Mouse (Mus musculus): ENCODE results near the gene Zfp583.
"Not testable (repeated sequence)": the region's sequence is repeated elsewhere in the genome, so short reads cannot be mapped to it uniquely, and the experiment has no call there.

Gene Zfp583

DNA sequence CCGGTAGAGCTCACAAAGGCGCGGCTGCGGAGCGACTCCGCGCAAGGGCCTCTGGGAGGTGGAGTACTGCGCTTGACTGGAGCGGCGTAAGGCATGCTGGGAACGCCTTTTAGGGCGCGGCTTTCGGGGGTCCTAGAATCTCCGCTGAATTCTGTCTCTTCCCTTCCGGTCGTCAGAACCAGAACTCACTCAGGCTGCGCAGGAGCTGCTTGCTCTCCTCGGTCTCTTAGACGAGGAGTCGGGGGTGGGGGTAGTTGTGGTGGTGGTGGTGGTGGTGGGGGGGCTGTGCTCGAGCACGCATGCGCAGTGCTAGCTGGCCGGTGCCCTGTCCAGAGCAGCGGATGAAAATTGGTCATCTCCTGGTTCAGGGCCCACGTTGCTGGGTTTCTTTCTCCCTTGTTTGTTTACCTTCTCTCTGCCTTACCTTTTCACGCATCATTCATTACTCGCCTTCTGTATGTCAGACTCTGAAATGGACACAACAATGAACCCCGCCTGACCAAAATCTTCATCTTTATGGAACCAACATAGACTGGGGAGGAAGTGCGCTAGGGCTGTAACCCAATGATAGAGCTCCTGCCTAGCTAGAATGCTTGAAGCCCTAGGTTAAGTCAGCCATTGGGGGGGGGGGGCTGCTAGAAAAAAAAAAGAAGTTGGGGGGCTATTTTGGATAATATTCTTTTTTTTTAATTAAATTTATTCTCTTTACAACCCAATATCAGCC, at the start of gene Zfp583:
Gene Zfp583 (minus strand): TSS at position 53 of the 724 bp plus-strand sequence.
- DNase-seq = peak; percentile 76 to 86

DNA sequence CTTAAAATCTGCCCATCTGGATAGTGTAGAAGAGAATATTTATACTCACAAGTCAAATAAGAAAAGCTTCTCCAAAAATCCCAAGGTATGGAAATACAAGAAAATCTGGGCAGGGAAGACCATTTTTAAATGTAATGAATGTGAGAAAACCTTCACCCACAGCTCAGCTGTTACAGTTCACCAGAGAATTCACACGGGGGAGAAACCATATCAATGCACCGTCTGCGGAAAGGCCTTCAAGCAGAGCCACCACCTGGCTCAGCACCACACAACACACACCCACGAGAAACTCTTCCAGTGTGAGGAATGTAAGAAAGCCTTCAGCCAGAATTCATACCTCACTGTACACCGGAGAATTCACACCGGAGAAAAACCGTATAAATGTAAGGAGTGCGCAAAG, 47.4 kb upstream of the Zfp583 start:
- DNase-seq = no peak

DNA sequence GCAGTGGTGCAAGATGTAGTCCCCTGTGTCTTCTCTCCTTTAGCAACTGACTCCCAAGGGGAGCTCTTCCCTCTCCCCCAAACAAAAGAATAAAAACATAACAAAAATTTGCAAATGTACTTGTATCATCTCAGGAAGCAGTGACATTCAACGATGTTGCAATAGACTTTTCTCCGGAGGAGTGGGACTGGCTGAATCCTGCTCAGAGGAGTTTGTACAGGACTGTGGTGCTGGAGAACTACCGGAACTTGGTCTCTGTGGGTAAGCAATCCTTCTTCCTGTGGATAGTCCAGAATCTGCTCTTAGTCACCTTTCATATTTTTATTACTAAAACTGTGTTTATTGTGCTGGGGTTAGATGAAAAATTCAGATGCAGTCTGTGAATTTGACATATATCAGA, 41.9 kb upstream of the Zfp583 start:
- DNase-seq = no peak

DNA sequence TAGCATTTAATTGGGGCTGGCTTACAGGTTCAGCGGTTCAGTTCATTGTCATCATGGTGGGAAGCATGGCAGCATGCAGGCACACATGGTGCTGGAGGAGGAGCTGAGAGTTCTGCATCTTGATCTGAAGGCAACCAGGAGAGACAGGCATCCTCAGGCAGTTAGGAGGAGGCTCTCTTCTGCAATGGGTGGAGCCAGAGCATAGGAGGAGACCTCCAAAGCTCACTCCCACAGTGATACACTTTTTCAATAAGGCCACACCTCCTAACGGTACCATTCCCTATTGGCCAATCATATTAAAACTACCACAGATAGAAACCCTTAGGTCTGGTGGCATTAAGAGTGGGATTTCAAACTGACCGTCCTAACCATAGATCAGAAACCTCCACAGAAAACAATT, 38.4 kb upstream of the Zfp583 start:
- DNase-seq = no peak

DNA sequence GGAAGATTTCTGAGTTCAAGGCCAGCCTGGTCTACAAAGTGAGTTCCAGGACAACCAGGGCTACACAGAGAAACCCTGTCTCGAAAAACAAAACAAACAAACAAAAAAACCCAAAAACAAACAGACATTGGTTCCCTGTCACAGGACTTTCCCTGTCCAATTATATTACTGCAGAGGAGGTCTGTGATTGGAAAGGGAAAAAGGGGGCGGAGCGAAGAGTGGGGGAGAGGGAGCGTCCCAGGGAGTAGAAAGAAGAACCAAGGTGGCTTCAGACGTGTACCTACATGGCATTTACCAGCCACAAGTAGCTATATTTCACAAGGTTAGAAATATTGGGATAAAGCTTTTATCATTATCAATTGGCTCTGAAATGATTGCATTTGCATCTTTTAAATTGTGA, 37.1 kb upstream of the Zfp583 start:
- DNase-seq = not testable (repeated sequence)

DNA sequence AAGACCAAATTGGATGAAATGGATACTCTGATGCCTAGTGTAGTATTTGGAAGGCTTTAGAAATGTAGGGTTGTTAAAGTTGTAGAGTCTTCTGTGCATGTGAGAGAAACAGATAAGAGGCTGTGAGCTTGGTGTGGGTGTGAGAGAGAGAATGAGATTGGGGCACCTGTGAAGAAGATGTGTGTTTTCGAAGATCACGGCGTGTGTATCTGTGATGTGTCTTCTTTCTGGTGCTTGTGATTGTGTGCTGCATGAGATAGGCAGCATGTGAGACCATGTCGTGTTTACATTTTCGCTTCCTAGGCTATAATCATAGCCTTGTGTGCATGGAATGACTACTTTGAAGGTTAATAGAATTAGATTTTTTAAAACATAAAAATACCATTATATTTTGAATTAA, 36.1 kb upstream of the Zfp583 start:
- no peak for DNase-seq

DNA sequence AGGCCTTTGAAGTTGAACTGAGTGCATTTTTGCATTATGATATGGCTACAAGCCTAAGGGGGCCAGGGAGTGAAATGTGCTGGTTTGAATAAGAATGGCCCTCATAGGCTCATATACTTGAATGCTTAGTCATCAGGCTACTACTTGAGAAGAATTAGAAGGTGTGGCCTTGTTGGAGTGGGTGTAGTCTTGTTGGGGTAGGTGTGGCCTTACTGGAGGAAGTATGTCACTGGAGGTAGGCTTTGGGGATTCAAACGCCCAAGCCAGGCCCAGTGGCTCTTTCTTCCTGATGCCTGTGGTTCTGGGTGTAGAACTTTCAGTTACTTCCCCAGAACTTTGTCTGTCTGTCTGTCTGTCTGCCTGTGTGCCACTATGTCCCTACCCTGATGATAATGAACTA, 33.7 kb upstream of the Zfp583 start:
- DNase-seq = no peak

DNA sequence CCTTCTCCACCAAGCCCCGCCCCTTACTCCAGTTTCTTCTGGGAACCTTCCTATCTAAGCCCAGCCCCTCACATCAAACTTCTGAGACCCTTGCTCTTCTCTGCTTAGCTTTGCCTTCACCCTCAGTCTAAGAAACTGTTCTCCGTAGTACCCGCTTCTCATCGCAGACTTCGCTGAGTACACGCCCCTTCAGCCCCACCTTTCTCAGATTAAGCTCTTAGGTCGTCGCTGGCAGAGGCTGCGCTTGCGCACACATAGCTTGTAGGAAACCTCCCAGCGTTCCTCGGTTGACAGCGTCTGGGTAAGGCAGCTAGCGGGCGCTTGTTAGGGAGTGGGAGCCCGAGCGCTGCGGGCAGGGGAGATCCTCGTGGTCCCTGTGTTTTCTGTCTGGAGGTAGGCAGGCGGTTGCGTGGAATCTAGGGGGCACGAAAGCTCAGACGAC, 32.0 kb upstream of the Zfp583 start, which contains the start of gene Zfp78:
Gene Zfp78 (plus strand): TSS at position 234 of the 442 bp plus-strand sequence.
- peak; percentile 91 for DNase-seq

DNA sequence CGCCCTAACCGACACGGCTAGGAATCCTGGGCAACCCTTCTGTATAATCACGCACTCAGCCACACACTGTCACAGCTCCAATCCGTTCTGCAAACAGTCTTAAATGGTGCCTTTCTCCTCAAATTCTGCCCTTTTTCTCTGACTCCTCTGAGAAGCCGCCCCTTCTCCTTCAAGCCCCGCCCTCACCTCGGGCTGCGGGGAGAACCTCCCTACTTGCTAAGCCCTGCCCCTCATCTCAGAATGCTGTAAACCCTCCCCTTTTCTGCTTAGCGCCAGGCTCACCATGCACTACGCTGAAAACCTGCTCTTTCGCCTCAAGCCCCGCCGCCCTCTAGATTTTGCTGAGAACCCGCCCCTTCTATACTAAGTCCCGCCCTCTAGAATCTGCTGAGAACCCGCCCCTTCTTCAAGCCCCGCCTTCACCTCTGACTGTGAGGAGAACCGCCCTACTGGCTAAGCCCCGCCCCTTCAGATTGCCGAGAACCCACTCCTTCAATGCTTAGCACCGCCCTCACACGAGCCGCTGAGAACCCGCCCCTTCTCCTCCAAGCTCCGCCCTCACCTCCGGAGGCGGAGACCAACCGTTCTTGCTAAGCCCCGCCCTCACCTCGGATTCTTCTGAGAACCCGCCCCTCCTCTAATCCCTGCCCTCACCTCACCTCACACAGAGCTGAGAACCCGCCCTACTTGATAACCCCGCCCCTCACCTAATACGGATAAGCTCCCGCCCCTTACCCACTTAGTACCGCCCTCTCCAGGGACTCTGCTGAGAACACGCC, 31.4 kb upstream of the Zfp583 start:
- DNase-seq = peak; percentile 99 to 100

DNA sequence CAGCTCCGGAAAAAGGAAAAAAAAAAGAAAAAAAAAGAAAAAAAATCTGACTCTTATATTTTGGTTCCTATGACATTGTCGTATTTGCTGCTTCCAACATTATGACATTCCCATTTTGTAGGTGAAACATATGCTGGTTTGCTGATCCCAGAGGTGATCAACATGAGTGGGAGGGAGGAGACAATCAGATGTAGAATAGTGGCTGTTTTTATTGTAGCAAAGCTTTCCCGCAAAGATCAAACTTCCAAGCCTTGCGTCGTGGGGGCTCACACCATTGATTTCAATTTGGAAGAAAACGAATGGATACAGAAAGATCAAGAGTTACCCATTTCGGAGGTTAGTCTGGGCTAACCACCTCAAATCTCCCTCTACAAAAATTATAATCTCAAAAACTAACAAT, 30.7 kb upstream of the Zfp583 start:
- DNase-seq = no peak

DNA sequence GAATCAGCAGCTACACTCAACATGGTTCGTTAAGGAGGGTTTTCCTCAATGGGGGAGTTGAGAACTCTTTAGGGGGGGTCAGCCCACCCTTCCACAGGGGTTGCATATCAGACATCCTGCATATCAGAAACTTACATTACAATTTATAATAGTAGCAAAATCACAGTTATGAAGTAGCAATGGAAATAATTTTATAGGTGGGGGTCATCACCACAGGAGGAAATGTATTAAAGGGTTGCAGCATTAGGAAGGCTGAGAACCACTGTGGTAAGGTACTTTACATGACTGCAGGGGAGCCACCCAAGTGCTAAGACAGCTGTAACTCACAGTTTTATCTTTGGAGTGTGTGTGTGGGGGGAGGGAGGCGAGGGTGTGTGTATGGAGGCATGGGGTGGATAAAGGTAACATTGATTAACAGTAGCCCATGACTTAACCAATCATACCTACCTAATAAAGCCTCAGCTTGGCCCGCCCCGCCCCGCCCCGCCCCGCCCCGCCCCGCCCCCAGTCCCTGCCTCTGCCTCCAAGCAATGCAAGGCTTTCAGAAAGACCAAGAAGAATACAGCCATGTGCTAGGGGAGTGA, 29.5 kb upstream of the Zfp583 start:
- no peak for DNase-seq

DNA sequence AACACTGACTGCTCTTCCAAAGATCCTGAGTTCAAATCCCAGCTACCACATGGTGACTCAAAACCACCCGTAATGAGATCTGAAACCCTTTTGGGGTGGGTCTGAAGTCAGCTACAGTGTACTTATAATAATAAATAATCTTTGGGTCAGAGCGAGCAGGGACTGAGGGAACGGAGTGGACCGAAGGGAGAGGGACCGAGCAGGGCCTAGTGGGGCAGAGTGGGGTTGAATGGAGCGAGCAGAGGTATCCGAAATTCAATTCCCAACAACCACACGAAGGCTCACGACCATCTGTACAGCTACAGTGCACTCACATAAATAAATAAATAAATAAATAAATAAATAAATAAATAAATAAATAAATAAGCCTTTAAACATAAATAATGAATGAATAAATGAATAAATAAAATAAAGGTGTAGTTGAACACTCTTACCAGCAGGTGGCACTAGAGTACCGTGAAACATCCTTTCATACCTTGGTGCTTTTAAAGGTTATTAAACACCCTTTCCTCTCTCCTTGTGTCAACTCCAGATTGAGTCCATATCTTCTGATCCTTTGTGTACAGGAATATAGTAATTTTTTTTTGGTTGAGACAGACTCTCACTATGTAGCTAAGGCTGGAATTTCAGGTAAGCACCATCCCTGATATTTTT, 28.0 kb upstream of the Zfp583 start:
- peak; percentile 20 to 46 for DNase-seq

DNA sequence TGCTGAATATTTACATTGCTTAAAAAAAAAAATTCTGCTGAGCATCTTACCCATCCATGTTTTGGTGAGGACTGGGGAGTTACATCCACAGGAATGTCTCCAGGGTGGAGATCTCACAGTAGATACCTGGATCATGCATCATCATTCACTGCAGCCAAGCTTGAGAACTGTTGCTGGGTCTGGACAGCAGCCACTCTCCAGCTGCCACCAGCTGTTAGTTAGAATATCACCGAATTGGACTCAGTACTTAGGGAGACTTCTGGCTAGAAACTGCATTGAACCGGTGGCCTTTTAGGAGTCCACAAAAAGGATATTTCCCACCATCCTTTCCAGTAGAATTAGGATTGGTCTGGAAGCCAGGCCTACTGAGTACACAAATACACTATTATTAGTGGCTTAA, 27.0 kb upstream of the Zfp583 start:
- no peak for DNase-seq

DNA sequence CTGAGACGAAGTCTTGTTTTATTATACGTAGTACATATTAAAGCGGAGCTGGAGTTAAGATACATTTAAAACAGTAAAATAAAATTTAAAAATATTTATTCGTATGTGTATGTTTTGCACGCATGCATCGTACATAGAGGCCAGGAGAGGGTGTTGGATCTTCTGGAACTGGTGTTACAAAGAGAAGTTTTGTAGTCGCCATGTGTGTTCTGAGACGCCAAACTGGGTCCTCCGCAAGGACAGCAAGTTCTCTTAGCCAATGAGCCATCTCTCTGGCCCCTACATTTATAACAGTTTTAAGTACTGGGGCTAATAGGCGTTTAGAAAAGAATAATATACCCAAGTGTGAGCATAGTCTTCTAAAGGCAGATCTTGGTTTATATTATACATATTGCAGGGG, 13.0 kb upstream of the Zfp583 start:
- DNase-seq = no peak

DNA sequence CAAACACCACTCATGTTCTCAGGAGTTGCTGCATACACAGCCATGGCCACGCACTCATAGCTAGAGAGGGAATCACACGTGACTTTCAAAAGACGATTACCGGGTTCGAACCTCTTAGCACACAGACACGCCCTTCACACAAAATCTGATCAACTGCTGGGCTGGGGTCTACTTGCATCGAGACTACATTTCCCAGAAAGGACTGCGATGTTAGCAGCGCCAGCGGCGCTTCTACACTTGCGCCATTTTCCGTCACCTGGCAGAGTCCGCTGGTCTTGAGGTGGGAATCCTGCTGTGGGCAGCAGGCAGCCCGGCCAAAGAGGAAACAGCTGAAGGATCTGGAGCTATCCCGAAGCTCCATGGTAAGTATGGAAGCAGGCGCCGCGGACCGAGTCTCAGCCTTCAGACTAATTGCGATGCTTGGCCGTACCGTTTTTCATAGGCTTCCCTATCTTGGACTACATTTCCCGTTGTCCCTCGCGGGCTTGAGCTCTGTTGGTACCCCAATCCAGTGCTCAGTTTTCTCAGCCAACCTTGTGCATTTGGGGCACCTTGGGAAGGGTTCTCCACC, 12.5 kb upstream of the Zfp583 start, which contains the start of gene Gm3854:
Gene Gm3854 (plus strand): TSS at position 259 of the 571 bp plus-strand sequence.
- peak; percentile 51 to 69 for DNase-seq

DNA sequence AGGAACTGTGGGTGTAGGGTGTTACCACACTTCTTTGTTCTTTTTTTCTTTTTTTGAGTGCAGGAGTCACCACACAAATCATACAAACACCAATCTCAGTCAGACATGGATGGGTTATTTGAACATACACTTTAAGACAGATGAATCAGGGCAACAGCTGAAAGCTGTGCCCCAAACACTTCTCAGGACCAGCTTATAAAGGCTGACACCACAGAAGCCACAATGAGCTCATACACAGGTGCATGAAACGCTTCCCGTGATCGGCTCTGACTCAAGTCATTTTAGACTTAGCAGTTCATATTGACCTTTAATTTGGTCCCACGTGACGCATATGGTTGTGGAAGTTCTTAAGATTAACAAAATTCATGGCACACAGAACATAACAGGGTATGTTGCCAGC, 8.8 kb upstream of the Zfp583 start:
- no peak for DNase-seq

DNA sequence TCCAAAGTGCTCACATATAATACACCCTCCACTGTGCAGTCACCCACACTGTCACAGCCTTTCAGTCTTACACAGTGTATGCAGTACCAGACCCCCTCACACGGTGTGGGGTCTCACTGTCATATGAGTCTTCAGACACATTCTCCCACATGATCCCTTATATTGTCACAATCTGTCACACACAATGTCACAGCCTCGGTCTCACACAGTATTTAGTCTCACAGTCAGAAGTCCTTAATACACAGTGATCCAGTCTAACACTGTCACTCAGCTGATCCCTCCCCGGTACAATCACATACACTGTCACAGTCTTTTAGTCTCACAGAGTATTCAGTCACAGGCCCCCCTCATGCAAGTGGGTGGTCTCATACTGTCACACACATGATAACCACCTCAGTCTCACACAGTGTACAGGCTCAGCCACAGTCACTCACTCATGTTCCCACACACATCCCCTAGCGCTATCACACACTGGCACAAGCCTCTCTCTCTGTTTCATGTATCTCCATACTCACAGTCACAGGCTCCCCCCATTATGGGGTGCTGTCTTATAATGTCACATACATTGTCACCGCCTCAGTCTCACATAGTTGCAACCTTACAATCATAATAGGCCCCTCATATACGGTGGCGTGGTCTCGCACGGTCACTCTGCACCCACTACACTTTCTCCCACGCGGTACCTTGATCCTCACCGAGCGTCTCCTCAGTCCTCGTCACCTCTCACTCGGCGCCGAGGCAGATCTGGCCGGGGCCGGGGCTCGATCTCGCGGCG, 440 bp downstream of the Zfp583 start:
- peak in 1 of 2 experiments; percentile 4 for DNase-seq

DNA sequence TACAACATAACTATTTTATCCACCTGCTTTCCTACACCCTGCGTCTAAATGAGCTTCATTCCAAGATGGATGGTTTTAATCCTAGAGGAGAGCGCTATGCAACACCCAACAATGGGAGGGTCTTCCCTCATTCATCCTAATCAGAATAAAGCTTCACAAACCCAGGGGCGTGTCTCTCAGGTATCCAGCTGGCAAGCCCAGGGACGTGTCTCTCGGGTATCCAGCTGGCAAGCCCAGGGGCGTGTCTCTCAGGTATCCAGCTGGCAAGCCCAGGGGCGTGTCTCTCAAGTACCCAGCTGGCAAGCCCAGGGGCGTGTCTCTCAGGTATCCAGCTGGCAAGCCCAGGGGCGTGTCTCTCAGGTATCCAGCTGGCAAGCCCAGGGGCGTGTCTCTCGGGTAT, 30.3 kb downstream of the Zfp583 start:
- not testable (repeated sequence) for DNase-seq

DNA sequence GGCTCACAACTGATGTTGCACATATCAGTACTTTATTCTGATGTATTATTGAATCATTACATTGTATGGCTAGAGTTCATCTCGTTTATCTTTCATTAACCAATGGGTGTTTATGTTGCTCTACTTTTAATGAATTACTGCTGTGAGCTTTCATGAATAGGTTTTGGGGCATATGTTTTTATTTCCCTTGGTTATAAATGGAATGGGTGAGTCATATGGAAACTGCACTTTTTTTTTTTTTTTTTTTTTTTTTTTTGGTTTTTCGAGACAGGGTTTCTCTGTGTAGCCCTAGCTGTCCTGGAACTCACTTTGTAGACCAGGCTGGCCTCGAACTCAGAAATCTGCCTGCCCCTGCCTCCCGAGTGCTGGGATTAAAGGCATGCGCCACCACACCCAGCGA, 40.0 kb downstream of the Zfp583 start:
- not testable (repeated sequence) for DNase-seq

DNA sequence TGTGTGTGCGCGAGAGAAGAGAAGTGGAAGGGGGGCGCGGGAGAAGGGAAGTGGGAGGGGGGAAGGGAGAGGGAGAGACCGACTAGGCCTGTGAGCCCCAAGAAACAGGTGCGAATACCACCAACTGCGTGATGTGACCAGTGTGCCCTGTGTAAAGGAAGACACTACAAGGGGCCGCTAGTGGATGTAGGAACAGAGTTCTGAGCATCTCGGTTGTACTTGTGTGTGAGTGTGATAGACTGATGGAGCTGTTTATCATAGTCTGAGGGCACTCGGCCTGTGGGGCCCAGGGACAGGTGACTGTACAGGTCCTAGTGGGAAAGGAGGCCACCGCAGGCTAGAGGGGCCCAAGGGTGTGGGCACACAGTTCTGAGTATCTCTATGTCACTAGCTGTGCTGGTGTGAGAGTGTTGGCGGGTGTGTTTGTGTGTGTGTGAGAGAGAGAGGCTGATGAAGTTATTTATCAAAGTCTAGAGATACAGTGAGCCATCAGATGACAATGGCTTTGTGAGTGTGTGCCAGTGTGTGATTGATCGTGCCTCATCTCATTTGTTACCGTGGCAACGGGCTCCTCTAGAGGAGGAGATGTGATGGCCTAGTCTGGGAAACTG, 44.1 kb downstream of the Zfp583 start:
- DNase-seq = peak in 1 of 2 experiments; percentile 4

Data from kidney, postnatal 36 days (tissue).